Mouse (Mus musculus) ES-E14 (cell line): ENCODE measurements around the gene Gm28729.

Experiments
- HCFC1 ChIP-seq: IDR thresholded peaks from 2 replicates; pipeline ENCODE4 v1.6.1; 2012; ENCODE audit warnings: low read length, inconsistent platforms, borderline replicate concordance; ENCODE audit not compliant: insufficient read depth
- MAFK ChIP-seq: IDR thresholded peaks from 2 replicates; pipeline ENCODE4 v1.6.1; 2014; ENCODE audit warnings: mild to moderate bottlenecking, low read depth, low read length, inconsistent platforms; ENCODE audit not compliant: insufficient read depth
- ZC3H11A ChIP-seq: IDR thresholded peaks from 2 replicates; pipeline ENCODE4 v1.6.1; 2012; ENCODE audit warnings: low read depth, mild to moderate bottlenecking, inconsistent platforms, low read length, borderline replicate concordance
- ZNF384 ChIP-seq: IDR thresholded peaks from 2 replicates; pipeline ENCODE4 v1.6.1; 2012; ENCODE audit warnings: low read depth, low read length, inconsistent platforms

DNA sequence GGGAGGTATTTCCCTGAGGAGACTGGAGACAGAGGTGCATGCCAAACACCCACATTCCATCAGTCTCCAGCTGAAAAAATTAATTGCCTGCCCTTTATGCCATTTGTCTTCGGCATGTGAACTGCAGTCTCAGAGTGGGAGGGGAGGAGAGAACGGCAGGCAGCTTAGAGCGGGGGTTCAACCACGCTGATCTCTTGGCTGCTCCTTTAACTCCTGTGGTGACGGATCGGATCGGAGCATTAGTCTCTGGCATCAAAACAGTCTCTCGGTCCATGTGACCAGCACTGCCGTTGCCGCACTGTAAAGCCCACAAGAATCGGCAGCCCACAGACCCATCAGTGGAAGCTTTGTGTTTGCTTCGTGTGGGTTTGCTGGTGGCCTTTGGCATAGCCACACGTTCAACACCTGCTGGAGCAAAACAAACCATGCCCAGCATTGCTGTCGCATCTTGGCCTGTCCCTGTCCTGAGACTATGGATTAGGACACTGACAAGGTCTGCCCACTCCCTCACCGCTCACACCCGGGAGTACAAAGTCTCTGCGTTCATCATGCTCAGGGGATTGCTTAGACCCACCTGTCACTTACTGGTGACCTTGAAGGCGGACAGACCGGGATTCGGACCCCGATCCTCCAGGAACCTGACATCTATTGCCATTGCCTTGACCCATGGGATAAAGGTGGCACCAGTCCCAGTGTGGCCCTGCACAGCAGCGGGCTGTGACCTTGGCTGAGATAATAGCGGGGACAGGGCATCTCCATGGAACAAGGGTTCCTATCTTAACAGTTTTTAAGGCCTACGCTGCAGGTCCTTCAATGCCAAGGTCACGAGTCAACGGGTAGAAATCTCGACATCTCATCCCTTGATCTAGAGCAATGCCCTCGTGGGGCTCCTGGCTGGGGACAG is 87.9 kb downstream of the Gm28729 start:
- TF ChIP-seq ZNF384 (no peak), HCFC1 (no peak), ZC3H11A (no peak), MAFK (no peak)
